Mouse (Mus musculus) heart, postnatal 36 days (tissue): ENCODE measurements at regions not wholly inside any gene's neighbourhood (a gene's known extent, or its start where the extent isn't known, plus 50 kb on each side); places are given as distances from the start of the nearest gene placed in this dataset.

Experiments used
- DNase-seq, 2 experiments: peaks; one replicate each; pipeline ENCODE4 v3.0.0; 2021 to 2022
- intact Hi-C: fragments of 180-260 bp; cut with DNase I; formaldehyde crosslinking; loops from one replicate; pipeline ENCODE4 v1.15.1; 2025

DNA sequence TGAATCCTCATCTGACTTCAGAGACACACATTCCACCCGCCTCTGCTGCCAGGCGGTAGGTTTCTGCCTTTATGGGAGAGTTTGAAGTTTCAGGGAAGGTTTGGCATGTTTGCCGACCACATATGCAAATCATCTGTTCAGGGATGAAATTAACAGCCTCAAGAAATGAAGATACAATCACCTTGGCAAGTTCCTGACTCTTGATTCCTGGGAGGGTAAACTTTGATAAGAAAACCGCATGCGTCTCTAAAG, 2636.0 kb upstream of the Gm7489 start:
- DNase-seq = peak in 1 of 2 experiments; percentile 22
- intact Hi-C loops = loop anchor here (10.0 kb wide), 1 partner anchor 346 kb away; no protein-coding TSS in a partner anchor

DNA sequence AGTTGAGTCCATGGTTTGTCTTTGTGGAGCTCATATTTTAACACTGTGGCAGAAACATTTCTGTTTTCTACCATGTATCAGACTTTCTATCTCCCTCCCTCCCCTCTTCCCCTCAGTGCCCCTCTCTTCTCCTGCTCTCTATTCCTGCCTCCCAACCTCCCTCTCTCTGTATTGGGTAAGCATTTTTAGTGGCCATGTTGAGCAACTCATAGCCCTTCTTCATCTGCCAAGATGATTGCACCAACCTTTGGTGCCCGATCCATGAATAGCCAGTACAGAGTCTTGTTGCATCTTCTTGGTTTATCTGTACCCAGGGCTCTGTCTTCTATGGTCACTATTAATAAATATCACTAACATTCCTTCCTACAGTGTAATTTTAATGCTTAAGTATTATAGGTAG, 2630.6 kb upstream of the Gm7489 start:
- DNase-seq = no peak
- intact Hi-C loops = no loop called here

DNA sequence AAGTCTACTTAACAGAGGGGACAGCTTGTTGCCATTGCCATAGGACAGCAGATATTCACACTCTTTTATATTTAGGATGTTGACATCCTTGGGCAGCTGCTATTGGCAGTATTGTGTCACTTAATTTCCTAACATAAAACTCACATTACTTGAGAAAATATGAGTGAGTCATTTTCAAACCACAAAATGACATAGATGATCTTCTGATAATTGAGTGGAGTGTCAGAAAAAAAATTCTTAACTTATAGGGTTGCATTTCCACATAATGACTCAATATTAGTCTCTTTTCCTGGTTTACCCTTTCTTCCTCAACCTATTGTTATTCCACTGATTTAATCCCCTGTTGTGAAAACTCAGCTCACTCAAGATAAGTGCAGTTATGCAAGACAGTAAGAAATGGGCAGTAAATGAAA, 2629.5 kb upstream of the Gm7489 start:
- DNase-seq = no peak
- intact Hi-C loops = no loop called here

DNA sequence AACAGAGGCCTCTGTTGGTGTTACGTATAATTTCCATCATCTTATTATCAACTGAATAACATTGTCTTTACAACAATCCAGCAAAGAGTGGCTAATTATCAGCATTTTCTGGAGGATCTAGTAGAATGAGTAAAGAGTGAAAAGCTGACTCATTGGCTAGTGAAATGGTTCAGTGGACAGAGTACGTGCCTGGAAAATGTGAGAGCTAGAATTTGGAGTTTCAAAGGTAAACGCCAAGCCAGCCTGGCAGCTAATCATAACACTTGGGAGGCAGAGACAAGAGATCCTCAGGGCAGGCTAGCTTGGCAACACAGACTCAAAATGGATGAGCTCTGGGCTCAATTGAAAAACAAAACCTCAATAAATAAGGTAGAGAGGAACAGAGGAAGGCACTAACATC, 2628.0 kb upstream of the Gm7489 start:
- no peak for DNase-seq
- intact Hi-C loops = no loop called here

DNA sequence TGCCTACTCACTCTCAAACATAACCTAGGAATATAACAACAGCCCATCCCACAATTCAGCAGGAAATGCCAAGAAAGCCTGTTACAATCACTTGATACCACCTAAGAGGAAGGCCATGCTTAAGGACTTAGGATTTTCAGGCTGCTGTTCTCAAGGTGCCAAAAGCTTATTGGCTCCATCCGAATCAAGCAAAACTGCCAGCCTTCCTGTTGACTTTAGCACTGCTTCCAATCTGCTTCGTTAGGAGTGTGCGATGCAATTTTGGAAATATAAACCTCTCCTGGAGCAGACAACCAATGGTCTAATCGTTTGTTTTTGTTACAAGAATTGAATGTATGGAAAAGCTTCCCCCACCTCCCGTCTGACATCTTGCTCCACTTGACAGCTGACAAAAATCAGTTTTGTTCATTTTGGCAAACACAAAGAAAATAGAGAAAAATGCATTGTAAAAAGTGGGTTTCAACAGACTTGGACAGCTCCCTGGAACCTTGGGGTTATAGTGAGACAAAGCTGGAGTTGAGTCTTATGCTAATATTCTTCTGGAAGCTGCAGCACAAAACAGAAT, 2620.0 kb upstream of the Gm7489 start:
- DNase-seq = no peak
- intact Hi-C loops = no loop called here

DNA sequence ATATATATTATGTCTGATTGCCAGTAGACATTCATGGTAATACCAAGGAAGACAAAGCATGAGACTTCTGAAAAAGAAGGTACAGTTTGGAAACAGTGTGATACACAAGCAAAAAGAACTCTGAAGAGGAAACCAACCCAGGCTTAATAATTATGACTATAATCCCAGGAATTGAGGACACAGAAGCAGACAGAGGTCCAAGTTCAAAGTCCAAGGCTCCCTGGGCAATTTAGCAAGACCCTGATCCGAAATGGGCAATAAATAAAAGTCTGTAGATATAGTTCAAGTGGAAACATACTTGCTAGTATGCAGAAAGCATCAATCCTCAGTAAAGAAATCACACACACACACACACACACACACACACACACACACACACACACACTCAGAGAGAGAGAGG, 2618.7 kb upstream of the Gm7489 start:
- intact Hi-C loops = no loop called here
- no peak for DNase-seq

DNA sequence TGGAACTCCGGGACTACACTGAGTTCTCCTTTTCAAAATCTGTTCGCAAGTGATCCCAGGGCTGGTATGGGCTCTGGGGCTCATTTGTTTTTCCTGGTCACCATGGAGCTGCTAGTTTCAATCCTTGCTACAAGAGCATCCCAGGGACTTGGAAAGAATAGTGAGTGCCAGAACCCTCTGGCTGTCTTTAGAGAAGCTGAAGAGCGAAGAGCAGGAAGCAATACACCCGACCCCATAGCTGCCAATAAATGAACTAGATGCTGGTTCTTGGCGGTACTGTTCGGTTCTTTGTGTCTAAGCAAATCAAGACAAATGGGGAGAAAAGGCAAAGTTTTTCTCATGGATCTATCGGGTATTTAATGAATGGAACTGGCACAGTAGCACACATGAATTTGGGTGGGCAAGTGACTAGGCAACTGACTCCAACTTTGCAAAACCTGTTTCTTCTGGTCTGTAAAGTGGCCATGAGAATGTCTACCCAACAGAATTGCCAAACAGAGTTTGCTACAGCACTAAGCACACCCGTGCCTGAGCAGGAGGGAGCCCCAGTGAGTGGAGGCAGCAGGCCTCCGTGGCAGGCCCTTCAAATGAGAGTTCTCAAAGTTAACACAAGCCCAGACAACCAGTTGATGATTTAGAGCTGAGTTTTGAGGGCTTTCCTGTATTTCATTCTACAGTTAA, 2612.9 kb upstream of the Gm7489 start:
- peak in 1 of 2 experiments; percentile 11 for DNase-seq
- intact Hi-C loops = no loop called here

DNA sequence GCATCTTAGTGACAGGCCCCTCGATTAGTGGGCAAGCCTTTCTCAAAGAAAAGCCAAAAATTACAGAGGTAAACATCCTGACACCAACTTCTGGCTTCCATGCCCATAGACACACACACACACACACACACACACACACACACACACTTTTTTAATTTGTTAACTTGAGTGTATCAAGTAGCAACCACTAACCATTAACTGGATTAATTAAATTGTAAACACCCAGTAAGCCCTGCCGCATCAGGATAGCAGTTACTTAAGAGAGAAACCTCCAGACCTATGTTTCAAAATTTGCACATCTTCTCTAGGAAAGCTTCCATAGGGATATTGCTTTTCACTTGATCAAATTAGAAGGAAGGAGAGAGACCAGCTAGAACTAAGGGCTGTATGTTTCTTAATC, 2599.4 kb upstream of the Gm7489 start:
- intact Hi-C loops = no loop called here
- DNase-seq = no peak

DNA sequence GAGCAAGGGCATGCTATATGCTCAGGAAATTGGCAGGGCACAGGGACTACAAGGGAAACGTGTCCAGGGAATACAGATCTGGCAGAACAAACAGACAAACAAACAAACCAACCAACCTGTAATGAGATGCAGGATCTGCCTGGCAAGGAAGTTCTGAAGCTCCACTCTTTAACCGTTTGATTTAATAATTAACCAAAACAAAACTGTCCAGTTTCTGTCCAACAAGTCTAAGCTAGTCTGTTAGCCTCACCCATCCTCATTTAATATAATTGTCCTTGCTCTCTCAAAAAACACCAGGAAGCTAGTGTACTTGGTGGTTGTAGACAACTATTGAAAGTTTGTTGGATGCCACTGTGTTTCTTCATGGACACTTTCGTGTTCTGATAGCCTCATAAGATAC, 2598.4 kb upstream of the Gm7489 start:
- intact Hi-C loops = no loop called here
- DNase-seq = no peak

DNA sequence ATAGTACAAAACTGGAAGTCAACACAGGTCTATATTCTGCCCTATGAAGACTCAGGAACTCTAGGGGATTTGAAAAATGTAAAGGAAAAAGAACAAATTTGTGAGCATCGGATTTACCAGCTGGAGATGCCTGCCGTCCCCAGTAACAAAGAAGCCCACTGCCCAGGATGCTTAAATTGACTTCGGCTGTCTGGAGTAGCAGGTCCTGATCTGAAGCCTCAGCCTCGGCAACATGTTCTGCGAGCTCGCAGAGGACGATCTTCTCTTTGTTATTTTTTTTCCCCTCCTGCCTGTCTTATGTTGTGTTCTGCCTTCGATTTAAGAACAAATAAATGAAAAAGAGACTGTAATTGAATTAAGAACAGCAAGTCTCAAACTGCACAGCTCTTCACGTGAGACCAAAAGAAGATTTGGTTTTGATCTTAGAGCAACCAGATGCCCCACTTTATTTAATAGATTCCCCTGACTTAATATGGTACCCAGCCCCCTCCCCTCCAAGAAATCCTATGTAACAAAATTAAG, 2595.7 kb upstream of the Gm7489 start:
- DNase-seq = no peak
- intact Hi-C loops = no loop called here

DNA sequence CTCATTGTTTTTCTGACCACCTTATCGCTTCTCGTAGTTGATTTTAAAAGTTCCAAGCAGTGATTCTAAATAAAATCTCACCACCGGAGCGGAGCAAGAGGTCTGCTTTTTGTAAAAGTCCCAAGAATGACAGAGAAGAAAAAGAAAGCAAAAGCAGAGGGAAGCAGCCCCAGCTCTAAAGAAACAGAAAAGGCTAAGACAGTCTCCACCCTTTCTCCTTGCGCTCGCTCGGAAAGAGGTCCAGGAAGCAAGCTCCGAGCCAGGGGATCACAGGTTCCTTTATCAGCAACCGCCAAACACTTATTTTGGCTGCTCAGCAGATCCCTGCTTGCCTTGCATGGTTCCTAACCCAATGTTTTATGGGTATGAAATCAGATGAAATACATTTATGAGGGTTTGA, 2594.8 kb upstream of the Gm7489 start:
- peak in 1 of 2 experiments; percentile 9 for DNase-seq
- intact Hi-C loops = no loop called here

DNA sequence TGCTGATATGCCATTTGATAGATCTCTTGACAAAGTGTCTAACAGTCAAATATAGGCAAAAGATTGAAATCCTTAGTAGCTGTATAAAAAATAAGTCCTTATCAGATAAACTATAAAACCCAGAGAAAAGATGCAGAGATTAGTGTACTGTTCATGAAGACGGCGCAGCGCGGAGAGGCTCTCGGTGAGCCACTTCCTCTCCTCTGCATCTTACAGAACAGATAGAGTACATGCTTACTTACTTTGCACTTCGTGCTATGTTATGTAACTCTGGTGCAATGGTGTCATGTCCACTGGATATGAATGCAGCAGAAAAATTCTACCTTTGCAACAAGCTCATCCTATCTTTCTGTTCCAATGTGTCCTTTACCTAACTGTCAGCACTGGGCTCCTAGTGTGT, 2593.5 kb upstream of the Gm7489 start:
- DNase-seq = no peak

DNA sequence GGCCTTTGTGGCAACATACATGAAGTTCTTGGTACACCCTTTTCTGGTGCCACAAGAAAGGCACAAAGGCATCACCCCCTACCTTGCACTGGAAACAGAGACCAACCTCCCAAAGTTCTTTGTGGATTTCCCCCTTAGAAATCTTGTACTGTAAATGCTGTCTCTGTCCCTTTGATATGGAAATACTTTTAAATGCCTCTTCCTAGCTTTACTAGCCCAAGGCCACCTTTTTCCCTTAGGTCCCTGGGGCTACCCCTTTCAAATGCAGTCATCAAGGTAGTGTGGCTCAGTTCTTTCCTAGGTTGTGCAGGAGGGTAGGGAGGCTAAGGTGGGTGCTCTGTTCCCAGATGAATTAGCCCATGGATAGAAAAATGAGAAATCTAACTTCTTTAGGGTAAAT, 2587.9 kb upstream of the Gm7489 start:
- intact Hi-C loops = no loop called here
- DNase-seq = no peak

More for the DNA sequence above, 2593.5 kb upstream of the Gm7489 start:
- intact Hi-C loops = no loop called here

DNA sequence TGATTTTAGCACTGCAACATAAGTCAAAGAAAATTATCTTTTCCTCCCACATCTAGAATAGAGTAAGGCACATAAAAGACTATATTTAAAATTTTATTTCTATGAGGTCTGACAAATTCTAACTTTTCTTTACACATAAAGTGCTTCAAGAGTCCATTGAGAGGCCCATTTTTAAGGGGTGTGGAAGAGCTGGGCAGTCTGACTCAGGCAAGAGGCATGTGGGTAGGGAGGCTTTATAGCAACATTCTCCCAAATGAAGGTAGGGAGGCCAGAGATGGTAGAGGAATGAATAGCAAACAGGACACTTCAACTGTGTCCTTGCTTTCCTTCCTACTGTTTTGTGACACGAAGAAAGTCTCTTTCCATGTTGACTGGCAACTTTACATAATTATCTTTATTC, 2566.6 kb upstream of the Gm7489 start:
- no peak for DNase-seq
- intact Hi-C loops = no loop called here

DNA sequence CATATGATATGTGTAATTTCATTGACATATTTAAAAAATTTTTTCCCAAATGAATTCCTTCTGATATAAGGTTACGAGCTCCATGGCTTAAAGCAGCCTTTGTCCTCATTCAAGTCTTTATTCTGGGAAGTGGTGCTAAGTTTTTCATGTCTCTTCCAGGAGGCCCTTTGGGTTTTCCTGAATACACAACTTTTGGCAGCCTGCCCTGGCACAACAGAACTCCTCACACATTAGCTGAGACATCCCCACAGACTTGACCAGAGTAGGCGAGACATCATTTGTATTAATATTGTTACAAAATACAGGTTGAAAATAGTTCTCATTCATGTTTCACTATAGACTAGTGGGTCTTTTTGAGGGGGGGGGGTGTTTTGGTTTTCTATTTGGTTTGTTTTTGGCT, 2565.9 kb upstream of the Gm7489 start:
- intact Hi-C loops = no loop called here
- DNase-seq = peak; percentile 24 to 36

DNA sequence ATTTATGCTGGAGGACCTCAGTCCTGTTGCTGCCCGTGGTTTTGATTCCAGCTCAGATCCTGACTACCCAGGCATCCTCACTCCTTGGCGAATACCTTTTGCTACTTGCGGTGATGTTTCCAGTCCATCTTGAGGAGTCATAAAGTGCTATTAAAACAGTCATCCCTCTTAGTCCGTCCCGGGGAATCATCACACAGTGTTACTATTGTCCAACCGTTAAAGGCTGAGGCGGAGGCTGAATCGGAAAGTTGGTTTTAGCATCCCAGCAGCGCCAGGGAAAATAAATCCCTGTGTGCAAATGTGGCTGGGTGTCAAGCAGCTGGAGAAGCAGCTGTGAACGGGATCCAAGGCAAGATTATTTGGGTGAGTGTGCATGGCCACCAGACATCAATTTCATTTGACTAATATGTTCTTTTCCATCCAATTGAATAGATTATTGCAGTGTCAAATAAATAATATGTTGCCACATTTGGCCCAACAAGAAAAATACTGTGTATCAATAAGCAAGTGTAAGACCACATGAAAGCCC, 2564.3 kb upstream of the Gm7489 start:
- intact Hi-C loops = no loop called here
- peak; percentile 12 to 13 for DNase-seq

DNA sequence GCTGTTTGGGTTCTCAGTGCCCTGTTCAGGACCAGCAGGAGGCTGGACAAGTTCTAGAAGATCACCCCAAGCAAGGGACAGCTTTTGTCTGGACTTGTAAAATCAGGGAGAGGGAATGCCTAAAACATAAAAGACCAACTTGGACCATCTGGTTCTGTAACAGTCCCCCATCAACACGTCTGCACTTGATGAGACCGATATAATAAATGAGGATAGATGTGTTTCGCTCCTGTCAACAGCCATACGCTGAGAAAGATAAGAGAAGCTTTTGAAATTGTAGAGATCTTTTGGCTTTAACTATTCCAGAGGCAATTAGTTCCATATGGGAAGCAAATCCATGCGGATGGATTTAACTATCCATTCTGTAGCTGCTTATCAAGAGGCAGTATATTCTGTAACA, 2561.4 kb upstream of the Gm7489 start:
- intact Hi-C loops = no loop called here
- no peak for DNase-seq

DNA sequence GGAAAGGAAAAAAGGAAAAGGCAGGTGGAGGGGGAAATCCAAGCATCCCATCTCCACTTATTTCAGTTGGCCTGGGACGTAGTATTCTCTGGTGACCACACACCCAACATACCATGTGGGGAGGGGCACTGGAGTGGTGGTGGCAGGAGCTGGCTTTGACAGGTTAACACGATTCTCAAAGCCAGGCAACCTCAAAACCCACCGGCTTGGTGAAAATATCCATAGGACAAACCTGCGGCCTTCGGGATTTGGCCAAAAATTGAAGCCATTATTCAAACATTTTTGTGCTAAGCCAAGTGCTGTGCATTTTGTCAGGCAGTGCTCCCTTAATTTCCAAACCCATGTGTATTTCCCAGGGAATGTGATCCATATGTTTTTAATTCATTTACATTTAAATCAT, 2560.5 kb upstream of the Gm7489 start:
- DNase-seq = no peak
- intact Hi-C loops = no loop called here

DNA sequence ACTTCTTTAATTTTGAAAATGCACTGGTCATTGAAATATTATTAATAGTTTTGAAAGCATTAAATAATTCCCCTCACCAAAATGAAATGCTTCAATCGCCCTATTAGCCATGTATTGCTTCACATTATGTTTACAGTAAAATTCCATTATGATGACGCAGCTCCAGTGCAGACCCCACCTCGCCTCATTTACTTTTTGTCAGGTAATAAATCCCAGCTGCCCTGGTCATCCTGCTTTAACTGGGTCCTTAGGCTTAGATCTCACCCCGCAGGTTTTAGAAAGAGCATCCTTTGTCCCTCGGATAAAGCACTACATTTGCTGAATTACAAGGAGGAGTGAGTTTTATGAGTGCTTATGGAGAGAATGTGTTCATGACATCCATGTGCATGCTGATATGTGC, 2557.0 kb upstream of the Gm7489 start:
- DNase-seq = no peak
- intact Hi-C loops = no loop called here

DNA sequence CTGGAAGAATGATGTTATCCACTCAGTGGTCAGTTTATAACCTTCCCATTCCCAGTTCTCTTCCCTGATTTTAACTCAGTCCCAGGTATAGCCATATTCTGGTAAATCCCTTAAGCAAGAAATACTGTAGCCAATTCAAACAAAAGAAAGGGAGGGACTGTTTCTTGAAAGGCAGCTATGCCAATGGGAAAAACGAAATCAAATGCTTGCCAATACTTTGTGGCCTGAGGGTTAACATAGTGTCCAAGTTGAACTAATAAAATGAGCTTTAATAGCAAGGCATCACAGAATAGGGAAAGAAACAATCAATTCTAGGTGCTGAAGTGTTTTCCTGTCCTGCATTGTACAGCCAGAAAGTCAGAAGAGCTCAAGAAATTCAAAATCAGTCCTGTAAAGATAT, 2548.3 kb upstream of the Gm7489 start:
- no peak for DNase-seq
- intact Hi-C loops = no loop called here

DNA sequence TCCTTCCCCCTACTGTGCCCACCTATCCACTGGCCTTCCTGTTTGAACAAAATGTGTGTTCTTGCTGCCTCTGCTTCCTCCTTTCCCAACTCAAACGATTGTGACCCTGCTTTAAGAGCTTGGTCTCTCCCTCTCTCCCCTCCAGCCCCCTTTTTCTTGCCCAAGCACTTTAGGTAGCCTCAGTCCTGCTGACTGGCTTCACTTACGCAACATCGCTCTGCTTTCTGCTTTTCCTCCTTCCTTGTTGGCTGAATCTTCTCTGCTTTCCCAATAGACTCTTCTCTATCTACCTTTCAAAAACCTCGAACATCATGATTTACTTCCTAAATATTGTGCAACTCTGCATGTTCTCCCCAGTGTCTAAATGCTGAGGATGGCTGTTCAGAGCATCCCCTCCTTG, 2538.4 kb upstream of the Gm7489 start:
- DNase-seq = no peak
- intact Hi-C loops = no loop called here

DNA sequence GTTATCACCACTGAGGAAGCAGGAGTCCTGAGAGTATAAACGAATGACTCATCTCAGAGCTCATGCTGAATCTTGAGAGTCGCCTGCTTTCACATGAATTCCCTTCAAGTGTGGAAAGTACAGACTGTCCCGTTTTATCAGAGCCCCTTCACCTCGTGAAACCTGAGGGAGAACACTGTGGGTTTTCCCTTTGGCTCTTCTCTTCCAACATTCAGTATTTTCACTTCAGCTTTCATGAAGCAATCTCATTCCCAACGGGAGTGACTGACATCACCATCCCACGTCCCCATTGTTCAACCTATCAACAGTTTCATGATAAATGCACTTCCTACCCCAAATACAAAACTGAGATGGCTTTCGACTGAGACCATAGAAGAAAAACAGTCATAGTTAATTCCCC, 2521.3 kb upstream of the Gm7489 start:
- peak; percentile 5 to 17 for DNase-seq
- intact Hi-C loops = loop anchor here (10.0 kb wide), 1 partner anchor 231 kb away; no protein-coding TSS in a partner anchor

DNA sequence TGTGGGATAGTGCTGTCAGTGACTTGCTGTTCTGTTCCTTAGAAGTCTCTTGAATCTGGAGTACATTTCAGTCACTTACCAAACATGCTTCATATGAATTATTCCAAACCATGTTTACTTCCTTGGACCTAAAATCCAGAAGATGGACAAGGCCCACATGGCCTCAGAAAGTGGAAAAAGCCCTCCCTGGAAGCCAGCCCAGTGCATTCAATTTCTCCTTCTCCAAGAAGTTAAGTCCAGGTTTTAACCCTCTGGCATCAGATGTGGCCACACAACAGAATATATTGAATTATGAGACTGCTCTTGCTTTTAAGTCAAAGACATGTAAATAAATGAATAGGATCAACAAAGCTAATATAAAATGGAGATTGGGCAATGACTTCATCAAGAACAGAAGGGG, 2513.5 kb upstream of the Gm7489 start:
- no peak for DNase-seq

More for the DNA sequence above, 2513.5 kb upstream of the Gm7489 start:
- intact Hi-C loops = no loop called here
